Comparison of ENCODE assay signal across 8 mouse cellular contexts in genomic region chr1:153487500-153487879, GRCm38 (mm10). TPM values are rescaled to one million over a fixed set of nuclear protein-coding genes. Genes with fewer than 3 reads are reported as not detected.
DNase-seq lines count a peak whose midpoint lies in the region; ATAC-seq and TF ChIP-seq lines count a peak whose summit lies in the region.

Dhx9 (minus strand) TSS chr1:153487660.

- peak within 1 kb of the TSS; percentile 97 for H3K4me3 ChIP-seq in ES-Bruce4 (ENCODE audit: low read depth, low read length)
- H3K4me3 ChIP-seq in forebrain, embryonic 13.5 days: peak within 1 kb of the TSS; percentile 99
- peak within 1 kb of the TSS; percentile 96 for H3K4me3 ChIP-seq in liver, postnatal 0 days (ENCODE audit: low read depth, low read length)
- H3K4me3 ChIP-seq in neural tube, embryonic 14.5 days (ENCODE audit: low read depth, low read length): peak within 1 kb of the TSS; percentile 99

- WGBS in forebrain, embryonic 13.5 days: under 1% methylated on average over 35 of the region's 35 CpGs
- WGBS in large intestine, adult 2 months: under 1% methylated on average over 34 of the region's 35 CpGs
- under 1% methylated on average over 31 of the region's 35 CpGs for WGBS in liver, postnatal 0 days (ENCODE audit: insufficient replicate concordance)
- 0% methylated on average over 35 of the region's 35 CpGs for WGBS in neural tube, embryonic 14.5 days

- no peaks in the 10 kb centered on the region for H3K9me3 ChIP-seq in ES-Bruce4 (replicated peaks; ENCODE audit: control insufficient read depth, insufficient read depth, low read length, poor library complexity, severe bottlenecking)
- no peaks in the 10 kb centered on the region for H3K9me3 ChIP-seq in forebrain, embryonic 13.5 days (replicated peaks)
- no peaks in the 10 kb centered on the region for H3K9me3 ChIP-seq in liver, postnatal 0 days (ENCODE audit: low read length)
- H3K9me3 ChIP-seq in neural tube, embryonic 14.5 days (ENCODE audit: control insufficient read depth, low read length): no peaks in the 10 kb centered on the region

- TF ChIP-seq CTCF in ES-Bruce4 (IDR thresholded peaks at IDR 0.05; ENCODE audit: low read depth, low read length): no peak
- peak; percentile 19; the same call in 1 of the 2 replicates for TF ChIP-seq CTCF in liver, postnatal 0 days (IDR thresholded peaks at IDR 0.05; ENCODE audit: low read depth)

- TF ChIP-seq POLR2A in ES-Bruce4 (IDR thresholded peaks at IDR 0.05; ENCODE audit: insufficient read depth, low read length): peak; percentile 97

- no peak for TF ChIP-seq EP300 in ES-Bruce4 (IDR thresholded peaks at IDR 0.05; ENCODE audit: insufficient read depth, low read depth, low read length)
- no peak; the same call in 1 of the 2 replicates for TF ChIP-seq EP300 in liver, postnatal 0 days (IDR thresholded peaks at IDR 0.05; ENCODE audit: low read depth)

- H3K27me3 ChIP-seq in ES-Bruce4 (ENCODE audit: control insufficient read depth, insufficient read depth, low read length, poor library complexity, severe bottlenecking): no peaks in the 10 kb centered on the region
- no peaks in the 10 kb centered on the region for H3K27me3 ChIP-seq in forebrain, embryonic 13.5 days
- no peaks in the 10 kb centered on the region for H3K27me3 ChIP-seq in liver, postnatal 0 days (ENCODE audit: insufficient read depth, low read length)
- H3K27me3 ChIP-seq in neural tube, embryonic 14.5 days (ENCODE audit: control insufficient read depth, insufficient read depth, low read length): no peaks in the 10 kb centered on the region

- peak within 1 kb of the TSS; percentile 54 for H3K27ac ChIP-seq in ES-Bruce4 (ENCODE audit: insufficient read depth, low read length)
- H3K27ac ChIP-seq in forebrain, embryonic 13.5 days: peak within 1 kb of the TSS; percentile 96
- H3K27ac ChIP-seq in liver, postnatal 0 days (ENCODE audit: low read depth): peak within 1 kb of the TSS; percentile 86
- peak within 1 kb of the TSS; percentile 93 for H3K27ac ChIP-seq in neural tube, embryonic 14.5 days (ENCODE audit: low read depth, low read length)

- H3K36me3 ChIP-seq in ES-Bruce4 (ENCODE audit: control insufficient read depth, insufficient read depth, low read length, poor library complexity, severe bottlenecking): peaks cover 25% of the 10 kb centered on the region
- H3K36me3 ChIP-seq in forebrain, embryonic 13.5 days (ENCODE audit: poor library complexity, severe bottlenecking): peaks cover 7% of the 10 kb centered on the region; the same call in 1 of the 2 replicates
- peaks cover 10% of the 10 kb centered on the region for H3K36me3 ChIP-seq in liver, postnatal 0 days (replicated peaks; ENCODE audit: insufficient read depth, low read length)
- H3K36me3 ChIP-seq in neural tube, embryonic 14.5 days (ENCODE audit: control insufficient read depth, insufficient read depth, low read length): no peaks in the 10 kb centered on the region

- peak within 1 kb of the TSS; percentile 95 for H3K9ac ChIP-seq in ES-Bruce4 (ENCODE audit: low read depth, poor library complexity, severe bottlenecking)
- H3K9ac ChIP-seq in forebrain, embryonic 13.5 days: peak within 1 kb of the TSS; percentile 100
- H3K9ac ChIP-seq in liver, postnatal 0 days (replicated peaks): peak within 1 kb of the TSS; percentile 92
- H3K9ac ChIP-seq in neural tube, embryonic 14.5 days (replicated peaks; ENCODE audit: low read depth, low read length): peak within 1 kb of the TSS; percentile 98

- peak; percentile 99 to 100 for DNase-seq in heart, postnatal 10 days
- DNase-seq in large intestine, adult 2 months (ENCODE audit: low read depth, low spot score): peak; percentile 80
- DNase-seq in liver, postnatal 0 days: peak; percentile 99
- peak; percentile 100 for DNase-seq in testis, postnatal 10 days (ENCODE audit: low spot score)

- peak within 1 kb of the TSS; percentile 93 for H3K4me2 ChIP-seq in forebrain, embryonic 13.5 days
- H3K4me2 ChIP-seq in liver, postnatal 0 days (ENCODE audit: low read depth, low read length): peak within 1 kb of the TSS; percentile 87
- peak within 1 kb of the TSS; percentile 67 for H3K4me2 ChIP-seq in neural tube, embryonic 14.5 days (ENCODE audit: low read depth, low read length)

- intact Hi-C loops in heart, postnatal 10 days (cut with DNase I): loop anchor here (5.0 kb wide), 1 partner anchor 260 kb away; the partner anchor contains the start of gene Rnasel

- peaks cover 2% of the 10 kb centered on the region for H3K4me1 ChIP-seq in ES-Bruce4 (ENCODE audit: control insufficient read depth, insufficient read depth, low read length)
- H3K4me1 ChIP-seq in forebrain, embryonic 13.5 days: peaks cover 33% of the 10 kb centered on the region
- H3K4me1 ChIP-seq in liver, postnatal 0 days (ENCODE audit: insufficient read depth): peaks cover 19% of the 10 kb centered on the region
- peaks cover 20% of the 10 kb centered on the region for H3K4me1 ChIP-seq in neural tube, embryonic 14.5 days (ENCODE audit: control insufficient read depth, insufficient read depth, low read length)

- ATAC-seq in cerebellum, adult (ENCODE audit: insufficient number of reproducible peaks, low FRiP score, low TSS enrichment): peak; percentile 90
- ATAC-seq in forebrain, embryonic 13.5 days: peak; percentile 91
- ATAC-seq in liver, postnatal 0 days: peak; percentile 86
- peak; percentile 90 for ATAC-seq in neural tube, embryonic 14.5 days (ENCODE audit: low read depth)

RNA-seq across cellular contexts. Expression of gene Dhx9, which starts in this region (rescaled TPM):
- polyA plus RNA-seq in ES-Bruce4 (2011; ENCODE audit: insufficient read depth, insufficient read length, low read depth, missing spikeins): 257 and 282 TPM in 2 replicates
- 55.5 and 59.0 TPM in 2 replicates for polyA plus RNA-seq in forebrain, embryonic 13.5 days (2015; fragmentation: Nextera tagmentation; extraction: Ambion mirVana)
- total RNA-seq in heart, postnatal 10 days (2021): 10 to 100 TPM; 79.7 to 88.1 TPM
- 13.1 and 19.1 TPM in 2 replicates for polyA plus RNA-seq in large intestine, adult 2 months (2012; rRNA removed)
- polyA plus RNA-seq in liver, postnatal 0 days (2015; fragmentation: Nextera tagmentation; extraction: Ambion mirVana): 7.7 and 9.9 TPM in 2 replicates
- polyA plus RNA-seq in neural tube, embryonic 14.5 days (2014; fragmentation: Nextera tagmentation; extraction: Ambion mirVana): 26.5 and 41.2 TPM in 2 replicates

Comparison
In these comparisons a context has a peak if more than half of its experiments do, and no peak if none do; other contexts are left out.
1. Peak in every context shown above with its lines: DNase-seq, ATAC-seq, H3K4me3 ChIP-seq and H3K27ac ChIP-seq.